Mouse (Mus musculus) ES-E14 (cell line): ENCODE measurements at regions not wholly inside any gene's neighbourhood (a gene's known extent, or its start where the extent isn't known, plus 50 kb on each side); places are given as distances from the start of the nearest gene placed in this dataset.

Experiments
- DNase-seq: peaks from one replicate; pipeline ENCODE4 v3.0.0-alpha.2; 2013; ENCODE audit warnings: low read depth, low spot score
- H3K27ac ChIP-seq: 2 replicates; pipeline ENCODE4 v1.5.1; 2012; ENCODE audit warnings: low read depth, mild to moderate bottlenecking, low read length, moderate library complexity, mixed read lengths; ENCODE audit not compliant: poor library complexity, insufficient read depth, severe bottlenecking
- H3K36me3 ChIP-seq: 2 replicates; pipeline ENCODE4 v1.6.1; 2012; ENCODE audit warnings: mild to moderate bottlenecking, low read length, moderate library complexity, mixed read lengths; ENCODE audit not compliant: control insufficient read depth, poor library complexity, insufficient read depth, severe bottlenecking
- H3K4me1 ChIP-seq, 2 experiments: fragments of 150-350 bp in 1 of 2; sonication (generic) in 1 of 2; 2 replicates each; pipeline ENCODE4 v1.6.1; 2012; ENCODE audit warnings: low read length in 2 of 2, mild to moderate bottlenecking in 1 of 2, mixed read lengths in 1 of 2; ENCODE audit not compliant: control insufficient read depth in 2 of 2, insufficient read depth in 2 of 2, poor library complexity in 1 of 2
- H3K4me3 ChIP-seq, 2 experiments: fragments of 150-350 bp in 1 of 2; sonication (generic) in 1 of 2; 2 replicates each; pipeline ENCODE4 v1.5.1; 2012; ENCODE audit warnings: low read length in 2 of 2, low read depth in 1 of 2, mild to moderate bottlenecking in 1 of 2, mixed read lengths in 1 of 2; ENCODE audit not compliant: insufficient read depth in 1 of 2, poor library complexity in 1 of 2, severe bottlenecking in 1 of 2
- H3K9ac ChIP-seq: 2 replicates; pipeline ENCODE4 v1.6.1; 2012; ENCODE audit warnings: low read depth, mild to moderate bottlenecking, low read length, mixed read lengths; ENCODE audit not compliant: poor library complexity, insufficient read depth, severe bottlenecking
- H3K9me3 ChIP-seq: fragments of 150-350 bp; sonication (generic); 2 replicates; pipeline ENCODE4 v1.6.1; 2012; ENCODE audit warnings: low read depth, mild to moderate bottlenecking, low read length; ENCODE audit not compliant: control insufficient read depth, insufficient read depth
- CHD2 ChIP-seq: IDR thresholded peaks from 2 replicates; pipeline ENCODE4 v1.6.1; 2014; ENCODE audit warnings: mild to moderate bottlenecking, low read depth, low read length, inconsistent platforms
- HCFC1 ChIP-seq: IDR thresholded peaks from 2 replicates; pipeline ENCODE4 v1.6.1; 2012; ENCODE audit warnings: low read length, inconsistent platforms, borderline replicate concordance; ENCODE audit not compliant: insufficient read depth
- MAFK ChIP-seq: IDR thresholded peaks from 2 replicates; pipeline ENCODE4 v1.6.1; 2014; ENCODE audit warnings: mild to moderate bottlenecking, low read depth, low read length, inconsistent platforms; ENCODE audit not compliant: insufficient read depth
- ZC3H11A ChIP-seq: IDR thresholded peaks from 2 replicates; pipeline ENCODE4 v1.6.1; 2012; ENCODE audit warnings: low read depth, mild to moderate bottlenecking, inconsistent platforms, low read length, borderline replicate concordance
- ZNF384 ChIP-seq: IDR thresholded peaks from 2 replicates; pipeline ENCODE4 v1.6.1; 2012; ENCODE audit warnings: low read depth, low read length, inconsistent platforms
- in situ Hi-C, 2 experiments: fragments of 600-800 bp; cut with MboI; formaldehyde crosslinking; loops; one replicate each; pipeline ENCODE4 v1.15.1; 2025; ENCODE audit warnings: low sequenced_read_pairs in 2 of 2, inconsistent platforms in 1 of 2; ENCODE audit not compliant: unreplicated experiment in 2 of 2

- Histone ChIP-seq H3K36me3 (no peaks in the 10 kb centered on the region), H3K9me3 (no peaks in the 10 kb centered on the region), H3K9ac (no peak overlapping the region), H3K4me3 (no peak overlapping the region), H3K27ac (no peak overlapping the region), H3K4me1 (no peaks in the 10 kb centered on the region)
- no peak for TF ChIP-seq ZC3H11A
- TF ChIP-seq MAFK, result no peak
- TF ChIP-seq CHD2, result no peak
- TF ChIP-seq HCFC1, result no peak
- no peak for TF ChIP-seq ZNF384
- no peak for DNase-seq
- in situ Hi-C loops, result no loop called here
Observed at GRCm38 (mm10) chr10:37434229-37434628, 295.5 kb upstream of the Marcks start.

DNA sequence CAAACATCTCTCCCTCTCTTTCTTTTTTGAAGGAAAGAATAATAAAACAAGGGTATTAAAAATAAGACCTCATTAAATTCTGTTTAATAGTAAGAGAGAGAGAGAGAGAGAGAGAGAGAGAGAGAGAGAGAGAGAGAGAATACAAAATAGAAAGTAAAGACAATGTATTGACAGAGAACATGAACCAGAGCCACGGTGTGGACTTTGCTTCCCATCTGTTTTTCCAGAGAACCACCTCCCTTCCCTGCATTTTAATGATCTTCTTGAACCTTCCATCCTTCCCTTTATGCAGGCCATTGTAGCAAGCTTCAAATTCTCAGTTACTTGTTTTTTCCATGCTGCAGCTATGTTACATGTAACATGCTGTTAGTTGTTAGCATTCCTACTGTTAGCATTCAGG lies 284.3 kb upstream of the Marcks start:
- TF ChIP-seq MAFK (no peak), ZNF384 (no peak), CHD2 (no peak), ZC3H11A (no peak), HCFC1 (no peak)
- no peak for DNase-seq
- Histone ChIP-seq H3K9ac (no peak overlapping the region), H3K4me3 (no peak overlapping the region), H3K36me3 (no peaks in the 10 kb centered on the region), H3K9me3 (no peaks in the 10 kb centered on the region), H3K27ac (no peak overlapping the region), H3K4me1 (no peaks in the 10 kb centered on the region)
- in situ Hi-C loops, result no loop called here

GRCm38 (mm10) chr10:37422612-37423011 lies 283.9 kb upstream of the Marcks start:
- Histone ChIP-seq H3K9me3 (no peaks in the 10 kb centered on the region), H3K4me3 (no peak overlapping the region), H3K36me3 (no peaks in the 10 kb centered on the region), H3K9ac (no peak overlapping the region), H3K27ac (no peak overlapping the region), H3K4me1 (no peaks in the 10 kb centered on the region)
- DNase-seq, result no peak
- in situ Hi-C loops, result no loop called here
- no peak for TF ChIP-seq ZNF384
- TF ChIP-seq MAFK, result no peak
- TF ChIP-seq ZC3H11A, result no peak
- no peak for TF ChIP-seq HCFC1
- TF ChIP-seq CHD2, result no peak

DNA sequence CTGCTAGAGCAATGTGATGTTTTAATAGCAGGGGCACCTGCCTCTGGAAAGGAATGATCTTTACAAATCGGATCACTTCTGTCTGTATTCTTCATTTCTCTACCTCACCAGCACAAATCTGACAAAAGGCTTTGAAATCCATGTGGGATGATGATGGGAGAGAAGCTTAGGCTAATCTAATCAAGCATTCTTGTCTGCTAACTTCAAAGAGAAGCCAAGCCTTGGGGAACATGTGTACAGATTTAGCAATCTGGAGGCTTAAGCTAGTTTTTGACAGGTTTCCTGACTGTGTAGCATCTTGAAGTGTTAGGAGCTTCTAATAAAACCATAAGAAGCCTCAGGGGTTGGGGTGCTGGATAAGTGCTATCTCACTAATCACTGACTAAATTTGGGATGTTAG lies 277.6 kb upstream of the Marcks start:
- H3K9me3 ChIP-seq, result no peaks in the 10 kb centered on the region
- TF ChIP-seq CHD2 (no peak), HCFC1 (no peak), MAFK (no peak), ZNF384 (no peak), ZC3H11A (no peak)

GRCm38 (mm10) chr10:37412401-37412800 lies 273.7 kb upstream of the Marcks start:
- no peaks in the 10 kb centered on the region for H3K4me1 ChIP-seq
- in situ Hi-C loops, result no loop called here

More for the DNA sequence above, 277.6 kb upstream of the Marcks start:
- no peaks in the 10 kb centered on the region for H3K4me1 ChIP-seq
- H3K9ac ChIP-seq, result no peak overlapping the region
- no peak overlapping the region for H3K4me3 ChIP-seq
- DNase-seq, result no peak
- in situ Hi-C loops, result no loop called here
- no peaks in the 10 kb centered on the region for H3K36me3 ChIP-seq
- no peak overlapping the region for H3K27ac ChIP-seq

More at GRCm38 (mm10) chr10:37412401-37412800, 273.7 kb upstream of the Marcks start:
- H3K9ac ChIP-seq, result no peak overlapping the region
- TF ChIP-seq HCFC1, result no peak
- no peak for TF ChIP-seq ZC3H11A
- TF ChIP-seq CHD2, result no peak
- no peak for TF ChIP-seq ZNF384
- no peak for TF ChIP-seq MAFK
- H3K36me3 ChIP-seq, result no peaks in the 10 kb centered on the region
- H3K27ac ChIP-seq, result no peak overlapping the region
- DNase-seq, result no peak
- no peak overlapping the region for H3K4me3 ChIP-seq
- no peaks in the 10 kb centered on the region for H3K9me3 ChIP-seq
